Mouse (Mus musculus): ENCODE data around the gene Neurl1a. TPM values are rescaled to one million over a fixed set of nuclear protein-coding genes. Genes with fewer than 3 reads are reported as not detected.
A peak's percentile ranks its signal among the peaks of the same experiment; 100 is the strongest.

Neurl1a gene
- polyA plus RNA-seq, 1 experiment from 2014 or later: 4.6 TPM

GRCm38 (mm10) chr19:47280894-47281293, 102.3 kb downstream of the Neurl1a start:
- no peak overlapping the region for H3K27ac ChIP-seq
- WGBS: 86% methylated on average over 9 of the region's 9 CpGs
- no peak for ATAC-seq (ENCODE audit: low FRiP score)

GRCm38 (mm10) chr19:47282050-47282454, 103.4 kb downstream of the Neurl1a start:
- H3K4me1 ChIP-seq: 0 out of 2 replicates have a peak, but pooled peaks cover 3% of the 10 kb centered on the region
- ATAC-seq (ENCODE audit: low FRiP score): no peak
- no peak overlapping the region for H3K9ac ChIP-seq
- no peak overlapping the region for H3K4me2 ChIP-seq
- H3K9me3 ChIP-seq: no peaks in the 10 kb centered on the region
- H3K27me3 ChIP-seq: no peaks in the 10 kb centered on the region
- no peak overlapping the region for H3K27ac ChIP-seq
- no peak overlapping the region for H3K4me3 ChIP-seq (replicated peaks)
- whole genome bisulfite sequencing: 85% methylated on average over 6 of the region's 6 CpGs
- peaks cover 15% of the 10 kb centered on the region; the same call in 1 of the 2 replicates for H3K36me3 ChIP-seq (replicated peaks)

More at GRCm38 (mm10) chr19:47280894-47281293, 102.3 kb downstream of the Neurl1a start:
- no peak overlapping the region for H3K9ac ChIP-seq
- H3K4me2 ChIP-seq: no peak overlapping the region
- H3K4me3 ChIP-seq (replicated peaks): no peak overlapping the region
- no peaks in the 10 kb centered on the region for H3K27me3 ChIP-seq
- H3K36me3 ChIP-seq (replicated peaks): peaks cover 25% of the 10 kb centered on the region
- H3K9me3 ChIP-seq: 0 out of 2 replicates have a peak, but pooled peaks cover 2% of the 10 kb centered on the region
- no peaks in the 10 kb centered on the region for H3K4me1 ChIP-seq

- no peak for ATAC-seq (ENCODE audit: low FRiP score)
- Histone ChIP-seq H3K27ac (no peak overlapping the region), H3K4me3 (replicated peaks) (no peak overlapping the region), H3K4me1 (0 out of 2 replicates have a peak, but pooled peaks cover 6% of the 10 kb centered on the region), H3K9ac (no peak overlapping the region), H3K9me3 (no peaks in the 10 kb centered on the region), H3K27me3 (no peaks in the 10 kb centered on the region), H3K4me2 (no peak overlapping the region), H3K36me3 (replicated peaks) (peaks cover 11% of the 10 kb centered on the region; the same call in 1 of the 2 replicates)
- WGBS: 96% methylated on average over 17 of the region's 17 CpGs
These were observed 104.1 kb downstream of the Neurl1a start for GRCm38 (mm10) chr19:47282688-47283215.

GRCm38 (mm10) chr19:47285581-47285980, 107.0 kb downstream of the Neurl1a start:
- Histone ChIP-seq H3K4me3 (replicated peaks) (no peak overlapping the region), H3K36me3 (replicated peaks) (peaks cover 11% of the 10 kb centered on the region; the same call in 1 of the 2 replicates), H3K4me1 (peaks cover 8% of the 10 kb centered on the region), H3K27ac (no peak overlapping the region), H3K9me3 (no peaks in the 10 kb centered on the region), H3K27me3 (0 out of 2 replicates have a peak, but pooled peaks cover 4% of the 10 kb centered on the region), H3K4me2 (no peak overlapping the region), H3K9ac (no peak overlapping the region)
- ATAC-seq (ENCODE audit: low FRiP score): no peak
- 77% methylated on average over 6 of the region's 6 CpGs for WGBS

- no peak overlapping the region for H3K9ac ChIP-seq
- H3K4me1 ChIP-seq: peaks cover 22% of the 10 kb centered on the region
- no peak for ATAC-seq (ENCODE audit: low FRiP score)
- H3K27ac ChIP-seq: no peak overlapping the region
- peaks cover 11% of the 10 kb centered on the region; the same call in 1 of the 2 replicates for H3K36me3 ChIP-seq (replicated peaks)
- no peak overlapping the region for H3K4me3 ChIP-seq (replicated peaks)
- H3K27me3 ChIP-seq: 0 out of 2 replicates have a peak, but pooled peaks cover 4% of the 10 kb centered on the region
- WGBS: 60% methylated on average over 17 of the region's 17 CpGs
- no peak overlapping the region for H3K4me2 ChIP-seq
- H3K9me3 ChIP-seq: no peaks in the 10 kb centered on the region
These were observed 108.3 kb downstream of the Neurl1a start for GRCm38 (mm10) chr19:47286886-47287450.

GRCm38 (mm10) chr19:47291307-47292080, 112.9 kb downstream of the Neurl1a start:
- 22% methylated on average over 7 of the region's 7 CpGs for WGBS

GRCm38 (mm10) chr19:47292451-47292951, 113.9 kb downstream of the Neurl1a start:
- no peak overlapping the region for H3K9ac ChIP-seq
- H3K27ac ChIP-seq: no peak overlapping the region
- ATAC-seq (ENCODE audit: low FRiP score): no peak
- WGBS: 49% methylated on average over 7 of the region's 7 CpGs
- peaks cover 10% of the 10 kb centered on the region; the same call in 1 of the 2 replicates for H3K27me3 ChIP-seq
- no peak overlapping the region for H3K4me2 ChIP-seq
- no peaks in the 10 kb centered on the region for H3K9me3 ChIP-seq
- no peak overlapping the region for H3K4me3 ChIP-seq (replicated peaks)
- no peaks in the 10 kb centered on the region for H3K36me3 ChIP-seq (replicated peaks)
- peaks cover 26% of the 10 kb centered on the region for H3K4me1 ChIP-seq

More at GRCm38 (mm10) chr19:47291307-47292080, 112.9 kb downstream of the Neurl1a start:
- no peak overlapping the region for H3K4me2 ChIP-seq
- H3K27me3 ChIP-seq: peaks cover 10% of the 10 kb centered on the region; the same call in 1 of the 2 replicates
- H3K4me1 ChIP-seq: peaks cover 31% of the 10 kb centered on the region
- H3K9ac ChIP-seq: 0 out of 2 replicates have a peak overlapping the region, but pooled peaks have one; percentile 17
- no peak overlapping the region for H3K27ac ChIP-seq
- ATAC-seq (ENCODE audit: low FRiP score): peak; percentile 23; the same call in 1 of the 2 replicates
- no peaks in the 10 kb centered on the region for H3K36me3 ChIP-seq (replicated peaks)
- no peak overlapping the region for H3K4me3 ChIP-seq (replicated peaks)
- H3K9me3 ChIP-seq: no peaks in the 10 kb centered on the region

- Histone ChIP-seq H3K4me2 (no peak overlapping the region), H3K27ac (no peak overlapping the region), H3K4me1 (peaks cover 34% of the 10 kb centered on the region), H3K36me3 (replicated peaks) (no peaks in the 10 kb centered on the region; the same call in 1 of the 2 replicates), H3K9me3 (no peaks in the 10 kb centered on the region), H3K4me3 (replicated peaks) (no peak overlapping the region), H3K27me3 (0 out of 2 replicates have a peak, but pooled peaks cover 3% of the 10 kb centered on the region), H3K9ac (no peak overlapping the region)
- 71% methylated on average over 11 of the region's 11 CpGs for whole genome bisulfite sequencing
- no peak for ATAC-seq (ENCODE audit: low FRiP score)
These were observed 119.5 kb downstream of the Neurl1a start for GRCm38 (mm10) chr19:47298100-47298499.

GRCm38 (mm10) chr19:47301303-47302190, 122.9 kb downstream of the Neurl1a start:
- Histone ChIP-seq H3K36me3 (replicated peaks) (no peaks in the 10 kb centered on the region; the same call in 1 of the 2 replicates), H3K27ac (peak overlapping the region; percentile 84), H3K4me3 (replicated peaks) (0 out of 2 replicates have a peak overlapping the region, but pooled peaks have one; percentile 1), H3K9me3 (no peaks in the 10 kb centered on the region), H3K4me1 (peaks cover 34% of the 10 kb centered on the region), H3K9ac (no peak overlapping the region), H3K27me3 (no peaks in the 10 kb centered on the region), H3K4me2 (peak overlapping the region; percentile 34)
- peak; percentile 80 for ATAC-seq (ENCODE audit: low FRiP score)
- WGBS: 5% methylated on average over 19 of the region's 19 CpGs

- peak; percentile 14; the same call in 1 of the 2 replicates for ATAC-seq (ENCODE audit: low FRiP score)
- Histone ChIP-seq H3K27ac (peak overlapping the region; percentile 84), H3K4me2 (peak overlapping the region; percentile 34; the same call in 1 of the 2 replicates), H3K27me3 (no peaks in the 10 kb centered on the region), H3K4me1 (peaks cover 34% of the 10 kb centered on the region), H3K36me3 (replicated peaks) (no peaks in the 10 kb centered on the region; the same call in 1 of the 2 replicates), H3K4me3 (replicated peaks) (no peak overlapping the region), H3K9me3 (no peaks in the 10 kb centered on the region), H3K9ac (no peak overlapping the region)
- WGBS: 70% methylated on average over 21 of the region's 21 CpGs
These were observed 123.7 kb downstream of the Neurl1a start for GRCm38 (mm10) chr19:47302191-47302852.

- H3K9ac ChIP-seq: no peak overlapping the region
- no peaks in the 10 kb centered on the region; the same call in 1 of the 2 replicates for H3K36me3 ChIP-seq (replicated peaks)
- H3K4me1 ChIP-seq: peaks cover 31% of the 10 kb centered on the region
These were observed 124.5 kb downstream of the Neurl1a start for GRCm38 (mm10) chr19:47303128-47303527.

More at GRCm38 (mm10) chr19:47303128-47303527, 124.5 kb downstream of the Neurl1a start:
- 85% methylated on average over 10 of the region's 10 CpGs for WGBS
- no peaks in the 10 kb centered on the region for H3K27me3 ChIP-seq
- no peaks in the 10 kb centered on the region for H3K9me3 ChIP-seq
- H3K4me2 ChIP-seq: no peak overlapping the region
- ATAC-seq (ENCODE audit: low FRiP score): no peak
- H3K4me3 ChIP-seq (replicated peaks): no peak overlapping the region
- no peak overlapping the region for H3K27ac ChIP-seq
